Mouse (Mus musculus): ENCODE measurements around the gene Lsm6.

DNA sequence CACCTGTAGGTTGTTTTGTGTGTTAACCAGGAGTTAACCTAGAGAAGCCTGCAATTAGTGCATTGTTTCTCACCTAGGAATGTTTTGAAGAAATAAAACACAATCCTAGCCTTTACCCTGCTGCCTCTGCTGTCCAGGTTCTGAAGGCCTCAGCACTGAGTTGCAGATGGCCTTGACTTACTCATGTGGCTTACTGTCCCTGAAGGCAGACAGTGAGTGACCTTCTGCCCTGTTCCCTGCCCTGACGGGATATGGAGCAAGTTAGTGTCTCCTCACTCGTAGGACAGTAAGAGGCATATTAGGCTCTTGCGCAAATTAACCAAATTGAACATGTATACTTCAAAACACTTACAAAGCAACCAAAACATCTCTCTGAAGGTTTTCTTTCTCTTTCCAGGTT, 22.3 kb downstream of the Lsm6 start:
- no peak for TF ChIP-seq POLR2A (IDR thresholded peaks at IDR 0.05; ENCODE audit: borderline replicate concordance, low read depth, low read length)
- TF ChIP-seq CTCF (IDR thresholded peaks at IDR 0.05; ENCODE audit: low read depth, low read length): no peak
